Mouse (Mus musculus) heart, postnatal 14 days (tissue): ENCODE measurements at regions not wholly inside any gene's neighbourhood (a gene's known extent, or its start where the extent isn't known, plus 50 kb on each side); places are given as distances from the start of the nearest gene placed in this dataset.
A peak's percentile ranks its signal among the peaks of the same experiment; 100 is the strongest.

Source experiments
- DNase-seq, 2 experiments: peaks; one replicate each; pipeline ENCODE4 v3.0.0; 2021 to 2022
- intact Hi-C: fragments of 180-260 bp; cut with DNase I; formaldehyde crosslinking; loops from one replicate; pipeline ENCODE4 v1.15.1; 2025

DNA sequence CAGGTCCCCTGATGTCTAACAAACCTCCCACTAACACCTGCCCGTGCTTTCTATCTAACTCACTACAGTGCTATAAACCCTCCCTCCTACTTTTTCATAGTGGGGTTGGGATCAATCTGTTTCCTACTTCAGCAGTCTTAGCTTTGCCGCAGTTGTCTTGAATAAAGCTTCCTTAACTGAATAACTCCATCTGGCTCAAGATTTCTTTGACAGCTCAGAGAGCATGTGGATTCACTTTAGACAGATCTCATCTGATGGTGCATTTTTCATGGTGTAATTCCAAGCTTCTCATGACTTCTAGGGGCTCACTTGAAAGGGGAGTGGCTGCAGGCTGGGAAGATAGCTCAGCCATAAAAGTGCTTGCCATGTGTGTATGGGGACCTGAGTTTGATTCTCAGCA, 313.2 kb upstream of the Dpyd start:
- no peak for DNase-seq
- intact Hi-C loops, result no loop called here

DNA sequence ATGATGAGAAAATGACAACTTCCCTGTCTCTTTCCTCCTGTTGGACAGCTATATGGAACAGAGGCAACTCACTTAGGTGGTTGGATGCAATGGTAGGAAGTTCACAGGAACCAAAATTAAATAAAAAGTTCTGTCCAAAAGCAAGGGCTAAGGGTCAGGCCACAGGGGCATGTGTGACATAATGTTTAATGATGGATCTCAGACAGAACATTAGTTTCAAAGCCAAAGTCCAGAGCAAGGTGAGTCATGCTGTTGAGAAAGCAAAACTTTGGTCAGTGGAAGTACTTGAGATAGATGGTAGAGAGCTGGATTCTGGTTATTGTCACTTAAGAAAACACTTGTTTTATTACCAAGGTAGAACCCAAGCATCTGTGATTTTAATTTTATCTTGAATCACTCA, 286.0 kb upstream of the Dpyd start:
- intact Hi-C loops, result no loop called here

DNA sequence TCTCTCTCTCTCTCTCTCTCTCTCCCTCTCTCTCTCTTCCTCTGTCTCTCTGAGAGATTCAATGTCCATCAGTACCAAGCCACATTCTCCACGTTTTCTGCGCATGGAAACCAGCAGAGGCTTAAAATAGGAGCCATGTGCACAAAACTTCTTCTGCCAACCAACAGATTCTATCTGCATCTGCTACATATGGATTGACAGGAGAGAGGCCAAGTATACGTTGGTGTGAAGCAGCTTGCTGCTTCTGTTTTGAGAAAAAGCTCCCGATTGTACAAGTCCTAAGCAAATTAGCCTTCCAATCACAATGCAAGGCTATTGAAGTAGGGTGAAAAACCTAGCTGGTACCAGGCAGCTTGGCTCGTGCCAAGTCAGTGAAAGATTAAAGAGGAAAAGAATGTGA, 283.7 kb upstream of the Dpyd start:
- DNase-seq, result no peak
- intact Hi-C loops, result no loop called here

More for the DNA sequence above, 286.0 kb upstream of the Dpyd start:
- no peak for DNase-seq

DNA sequence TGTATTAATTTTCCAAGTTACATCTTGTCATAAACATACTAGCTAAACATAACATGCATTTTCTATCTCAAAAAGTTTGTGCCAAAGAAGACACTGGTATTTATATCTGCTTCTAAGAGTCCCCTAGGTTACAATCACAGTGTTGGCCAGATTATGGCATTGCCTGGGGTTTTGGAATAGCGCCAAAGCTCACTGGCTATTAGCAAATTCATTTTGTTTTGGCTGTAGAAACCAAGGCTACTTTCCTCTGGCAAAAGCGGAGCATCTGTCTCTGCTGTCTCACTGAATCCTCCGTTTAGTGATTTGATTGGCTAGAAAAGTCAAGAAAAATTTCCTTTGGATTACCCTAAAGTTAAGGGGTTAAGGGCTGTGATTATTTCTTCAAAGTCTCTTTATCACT, 275.0 kb upstream of the Dpyd start:
- peak; percentile 7 to 52 for DNase-seq
- intact Hi-C loops, result no loop called here

DNA sequence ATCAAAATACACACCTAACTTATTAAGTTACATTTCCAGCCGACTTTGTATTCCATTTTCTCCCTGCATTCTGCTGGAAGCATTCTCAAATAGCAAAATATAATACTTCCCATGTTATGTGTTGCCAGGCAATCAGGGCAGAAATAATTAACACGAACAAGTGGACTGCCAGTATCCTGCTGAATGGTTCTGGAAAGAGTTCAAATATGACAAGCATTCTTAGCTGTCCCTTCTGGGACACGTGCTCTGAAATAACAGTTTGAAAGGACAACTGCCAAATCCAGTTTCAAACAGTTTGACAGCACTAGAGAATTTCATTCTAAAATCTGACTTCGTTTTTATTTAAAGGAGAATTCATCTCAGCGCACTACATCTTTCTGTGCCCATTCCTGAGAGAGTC, 236.8 kb upstream of the Dpyd start:
- peak in 1 of 2 experiments; percentile 4 for DNase-seq
- intact Hi-C loops, result no loop called here

DNA sequence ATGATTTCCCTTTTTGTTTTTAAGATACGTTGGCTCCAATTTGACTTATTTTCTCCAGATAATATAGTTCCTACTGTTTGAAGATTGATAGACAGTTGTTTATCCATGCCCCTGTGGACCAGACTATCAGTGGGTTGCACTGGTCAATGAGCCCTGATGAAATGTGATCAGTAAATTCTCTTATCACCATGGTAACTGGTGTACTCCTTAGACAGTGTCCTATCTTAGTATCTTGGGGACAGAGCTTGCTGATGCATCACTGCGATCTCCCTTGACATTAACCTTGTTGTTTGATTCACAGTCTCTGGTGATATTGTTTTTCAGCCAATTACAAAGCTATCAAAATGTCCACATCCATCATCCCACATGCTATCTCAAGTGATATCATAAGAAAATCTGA, 233.7 kb upstream of the Dpyd start:
- intact Hi-C loops, result no loop called here
- DNase-seq, result no peak

DNA sequence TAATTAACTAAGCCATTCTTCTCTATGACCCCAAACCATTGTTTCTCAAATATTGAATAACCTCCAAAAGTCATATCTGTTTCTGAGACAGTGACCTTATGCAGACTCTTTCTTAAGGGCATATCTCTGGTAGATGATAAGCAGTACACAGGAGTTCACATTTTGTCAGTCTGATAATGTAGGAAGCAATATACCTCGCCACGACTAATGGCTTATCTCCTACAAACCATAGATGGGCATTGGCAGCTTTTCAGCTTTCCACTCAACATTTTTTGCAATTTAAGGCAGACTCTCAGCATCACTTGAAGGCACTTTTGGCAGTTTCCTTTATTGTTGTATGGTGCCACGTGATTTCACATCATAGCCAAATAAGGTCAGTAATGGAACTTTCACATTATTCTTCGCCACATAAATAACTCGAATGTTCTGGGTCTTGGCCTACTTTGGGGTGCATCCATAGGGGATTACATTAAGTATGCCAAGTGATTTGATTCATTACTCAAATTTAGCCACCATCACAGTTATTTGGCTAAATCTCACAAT, 232.7 kb upstream of the Dpyd start:
- DNase-seq, result no peak
- intact Hi-C loops, result no loop called here

DNA sequence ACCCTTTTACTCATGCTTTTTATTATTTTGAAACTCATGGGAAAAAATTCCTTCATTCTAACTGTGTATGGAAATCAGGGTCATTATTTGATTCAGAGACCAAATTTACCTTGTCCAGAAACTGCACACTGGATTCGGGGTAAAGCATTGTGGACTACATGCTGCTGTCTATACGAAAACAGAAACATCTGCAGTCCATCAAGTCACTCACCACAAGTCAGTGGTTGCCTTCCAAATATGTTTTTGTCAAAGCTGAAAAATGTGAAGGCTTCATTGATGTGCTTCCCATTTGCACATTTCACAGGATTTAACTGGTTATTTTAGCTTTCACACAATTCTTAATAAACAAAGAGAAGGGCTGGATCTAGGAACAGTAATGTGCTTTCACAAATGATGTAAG, 230.4 kb upstream of the Dpyd start:
- intact Hi-C loops, result no loop called here
- no peak for DNase-seq

DNA sequence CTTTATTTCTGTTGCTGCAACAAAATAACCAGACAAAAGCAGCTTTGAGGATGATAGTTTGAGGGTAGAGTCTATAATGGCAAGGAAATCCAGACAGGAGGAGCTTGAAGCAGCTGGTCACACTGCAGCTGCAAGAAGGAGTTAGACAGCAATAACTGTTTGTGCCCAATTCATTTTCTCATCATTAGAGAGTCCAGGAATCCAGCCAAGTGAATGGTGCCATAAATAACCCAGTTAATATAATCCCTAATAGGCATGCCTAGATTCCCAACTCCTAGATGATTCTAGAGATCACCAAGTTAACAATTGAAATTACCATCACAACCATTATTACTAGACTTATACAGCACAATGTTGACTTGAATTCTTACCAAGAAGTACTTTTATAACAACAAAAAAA, 223.2 kb upstream of the Dpyd start:
- no peak for DNase-seq
- intact Hi-C loops, result no loop called here

DNA sequence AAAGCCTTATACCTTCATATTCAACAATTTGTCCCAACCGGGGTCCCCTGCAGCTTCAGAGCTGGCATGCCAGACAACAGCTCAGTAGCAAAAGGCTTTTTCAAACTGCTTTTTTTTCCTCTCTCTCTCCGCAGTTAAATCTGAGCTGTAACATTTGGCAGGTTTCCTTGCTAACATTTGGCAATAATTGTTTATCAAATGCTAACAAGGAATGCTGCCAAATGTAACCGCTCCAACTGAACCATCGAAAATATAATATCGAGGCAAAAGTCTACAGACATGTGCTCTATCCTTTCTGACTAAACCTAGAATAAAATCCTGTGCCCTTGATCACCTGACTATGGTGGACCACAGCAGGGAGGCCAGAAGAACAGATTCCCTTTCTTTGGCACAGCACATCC, 200.2 kb upstream of the Dpyd start:
- no peak for DNase-seq
- intact Hi-C loops, result no loop called here
